Mouse (Mus musculus): ENCODE measurements around the gene Clec3b.

Clec3b gene

DNA sequence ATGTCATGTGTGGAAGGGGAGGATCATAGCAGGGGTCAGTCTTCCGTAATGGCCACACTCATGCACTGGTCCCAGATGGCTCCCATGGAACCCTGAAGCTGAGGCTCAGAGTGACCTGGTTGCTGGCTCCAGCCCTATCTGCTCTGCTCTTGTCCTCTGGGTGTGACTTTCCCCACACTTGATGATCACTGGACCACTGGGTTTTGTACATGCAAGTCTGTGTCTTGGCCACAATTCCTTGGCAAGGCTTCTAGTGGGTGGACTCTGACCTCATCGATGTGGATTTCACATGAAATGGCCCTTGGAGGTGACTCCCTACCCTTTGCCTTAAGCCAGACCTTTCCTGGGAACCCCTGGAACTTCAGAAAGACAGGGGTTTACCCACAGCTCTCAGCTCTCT is 2.4 kb downstream of the Clec3b start:
- no peak for DNase-seq (ENCODE audit: low spot score in 2 of 2)

DNA sequence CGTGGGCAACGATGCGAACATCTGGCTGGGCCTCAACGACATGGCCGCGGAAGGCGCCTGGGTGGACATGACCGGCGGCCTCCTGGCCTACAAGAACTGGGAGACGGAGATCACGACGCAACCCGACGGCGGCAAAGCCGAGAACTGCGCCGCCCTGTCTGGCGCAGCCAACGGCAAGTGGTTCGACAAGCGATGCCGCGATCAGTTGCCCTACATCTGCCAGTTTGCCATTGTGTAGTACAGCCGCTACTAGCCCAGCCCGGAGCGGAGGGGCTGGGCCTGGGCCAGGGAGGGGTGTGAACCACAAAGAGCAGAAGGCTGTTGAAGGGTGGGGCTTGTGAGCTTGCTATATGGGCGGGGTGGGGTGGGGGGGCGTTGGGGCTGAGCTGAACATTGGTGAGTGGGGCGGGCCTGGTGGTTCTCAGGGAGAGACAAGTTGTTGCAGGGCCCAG is 6.2 kb downstream of the Clec3b start:
- DNase-seq (ENCODE audit: low spot score in 2 of 2), result peak; percentile 38 to 59

DNA sequence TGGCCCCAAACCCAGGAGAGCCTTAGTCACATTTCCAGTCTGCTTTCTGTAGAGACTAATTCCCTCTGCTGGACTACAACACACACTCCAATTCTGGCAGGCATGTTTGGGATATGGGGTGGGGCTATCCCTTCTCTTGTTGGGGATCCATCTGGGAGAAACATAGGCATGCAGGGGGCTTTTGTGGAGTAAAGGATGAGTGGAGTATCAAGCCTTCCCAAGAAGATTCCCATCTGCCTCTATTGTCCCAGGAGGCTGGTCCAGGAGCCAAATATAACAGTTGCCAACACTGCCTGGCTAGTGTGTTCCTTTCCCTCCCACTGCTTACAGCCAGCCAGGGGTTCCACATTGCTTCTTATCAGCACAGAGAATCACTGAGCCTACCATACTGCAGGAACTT is 7.0 kb downstream of the Clec3b start:
- DNase-seq (ENCODE audit: low spot score in 2 of 2), result peak in 1 of 2 experiments; percentile 12

DNA sequence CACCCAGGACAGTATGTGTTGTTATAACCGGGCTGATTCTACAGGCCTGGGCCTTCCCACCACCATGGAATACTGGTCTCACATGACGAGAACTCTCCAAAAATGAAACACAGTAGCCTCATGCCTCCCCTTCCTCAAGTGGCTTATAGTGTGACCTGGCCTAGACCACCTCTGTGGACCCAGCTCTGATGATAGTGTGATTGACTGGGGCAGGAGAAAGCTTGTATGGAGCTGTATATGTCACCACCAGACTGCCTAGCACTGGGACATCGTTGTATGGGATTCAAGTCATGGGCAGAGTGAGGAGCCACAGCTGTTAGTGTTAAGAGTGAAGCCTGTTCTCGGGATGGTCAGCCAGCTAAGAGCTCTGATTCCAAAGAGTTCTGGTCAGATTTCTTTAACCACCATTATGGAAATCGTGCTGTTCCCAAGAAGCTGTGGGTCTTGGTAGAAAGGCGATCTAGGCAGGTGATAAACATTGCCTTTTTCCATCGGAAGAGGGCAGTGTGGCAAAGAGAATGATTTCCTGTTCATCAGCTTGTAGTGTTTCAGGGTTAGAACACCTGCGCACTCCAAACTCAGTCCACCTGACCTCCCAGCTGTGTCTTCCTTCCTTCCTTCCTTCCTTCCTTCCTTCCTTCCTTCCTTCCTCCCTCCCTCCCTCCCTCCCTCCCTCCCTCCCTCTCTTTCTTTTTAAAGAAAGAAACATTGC is 7.5 kb downstream of the Clec3b start:
- DNase-seq (ENCODE audit: low spot score in 2 of 2), result peak in 1 of 2 experiments; percentile 16

DNA sequence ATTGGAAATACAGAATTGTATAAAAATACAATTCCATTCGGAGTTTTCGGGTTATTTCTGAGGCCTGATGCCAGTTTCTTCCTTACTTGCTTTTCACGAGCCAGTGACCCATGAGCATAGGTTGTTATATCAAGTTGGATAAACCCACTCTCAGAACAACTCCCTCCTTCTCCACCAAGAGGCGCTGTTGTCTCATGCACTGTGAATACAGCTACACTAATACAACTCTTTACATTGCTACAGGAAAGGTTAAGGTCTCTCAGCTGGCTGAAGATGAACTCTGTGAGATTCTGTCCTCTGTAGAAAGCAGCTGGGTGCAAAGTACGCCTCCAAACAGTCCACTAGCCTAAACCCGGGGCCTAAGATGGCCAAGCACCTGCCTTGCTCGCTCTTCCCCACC is 8.6 kb downstream of the Clec3b start:
- DNase-seq (ENCODE audit: low spot score in 2 of 2), result peak; percentile 49 to 68

DNA sequence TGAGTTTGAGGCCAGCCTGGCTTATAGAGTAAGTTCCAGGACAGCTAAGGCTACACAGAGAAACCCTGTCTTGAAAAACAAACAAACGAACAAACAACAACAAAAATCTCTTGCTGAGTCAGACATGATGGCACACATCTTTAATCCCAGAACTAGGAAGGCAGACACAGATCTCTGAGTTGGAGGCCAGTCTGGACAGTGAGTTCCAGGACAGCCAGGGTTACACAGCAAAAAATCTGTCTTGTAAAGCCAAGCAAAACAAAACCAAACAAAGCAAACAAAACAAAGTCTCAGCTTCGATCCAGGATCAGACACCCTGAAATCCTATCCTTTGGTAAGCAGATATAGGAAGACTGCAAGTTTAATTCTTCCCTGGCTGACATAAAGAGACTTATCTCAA is 11.0 kb downstream of the Clec3b start:
- no peak for DNase-seq (ENCODE audit: low spot score in 2 of 2)

DNA sequence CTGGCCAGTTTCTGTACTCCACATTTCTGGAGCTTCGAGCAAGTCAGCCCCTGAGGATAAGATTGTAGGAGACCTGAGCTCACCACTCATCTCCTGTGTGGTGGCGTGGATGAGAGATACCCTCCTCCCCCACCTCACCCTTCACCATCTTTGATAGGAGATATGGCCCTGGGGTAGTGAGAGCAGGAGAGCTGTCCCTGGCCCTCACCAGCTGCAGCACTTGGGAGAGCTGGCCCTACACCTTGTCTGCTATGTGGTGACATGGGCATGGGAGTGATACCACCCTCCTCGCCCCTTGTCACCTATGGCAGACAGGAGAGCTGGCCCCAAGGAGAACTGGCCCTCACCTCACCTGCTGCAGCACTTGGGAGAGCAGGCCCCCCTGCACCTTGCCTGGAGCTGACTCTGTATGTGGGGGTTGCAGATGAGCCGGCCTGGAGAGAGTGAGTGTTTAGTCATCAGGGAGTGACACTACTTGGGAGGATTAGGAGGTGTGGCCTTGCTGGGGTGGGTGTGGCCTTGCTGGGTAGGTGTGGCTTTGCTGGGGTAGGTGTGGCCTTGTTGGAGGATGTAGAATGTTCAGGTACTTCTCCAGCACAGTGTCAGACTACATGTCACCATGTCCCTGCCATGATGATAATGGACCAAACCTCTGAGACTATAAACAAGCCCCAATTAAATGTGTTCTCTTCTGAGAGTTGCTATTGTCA is 12.4 kb downstream of the Clec3b start:
- DNase-seq (ENCODE audit: low spot score in 2 of 2), result no peak

DNA sequence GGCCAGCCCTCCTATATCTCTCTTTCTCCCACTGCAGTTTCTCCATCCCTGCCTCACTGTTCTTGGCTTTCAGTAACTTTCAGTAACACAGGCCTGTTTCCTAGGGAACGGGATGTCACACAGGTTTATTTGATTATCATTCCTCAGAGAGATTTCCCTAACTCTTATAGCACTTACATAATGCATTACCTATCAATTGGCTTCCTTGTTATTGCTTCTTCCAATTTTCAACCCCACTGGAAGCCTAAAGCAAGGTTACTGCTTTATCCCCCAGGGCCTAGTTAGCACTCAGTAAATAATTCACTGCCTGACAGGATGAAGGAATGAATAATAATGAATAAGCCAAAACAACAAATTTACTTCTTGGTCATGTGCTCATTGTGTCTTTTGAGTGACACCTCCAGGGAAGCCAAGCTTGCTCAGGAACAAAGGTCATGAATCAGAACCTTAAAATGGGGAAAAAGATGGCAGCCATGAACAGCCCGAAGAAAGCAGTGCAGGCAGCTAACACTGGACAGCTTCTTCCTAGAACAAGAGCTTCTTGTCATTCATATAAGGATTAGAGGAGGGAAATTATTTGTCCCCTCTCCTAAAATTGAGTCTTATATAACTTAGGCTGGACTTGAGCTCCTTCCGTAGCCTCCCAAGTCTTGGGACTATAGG is 15.2 kb downstream of the Clec3b start:
- DNase-seq (ENCODE audit: low spot score in 2 of 2), result no peak

DNA sequence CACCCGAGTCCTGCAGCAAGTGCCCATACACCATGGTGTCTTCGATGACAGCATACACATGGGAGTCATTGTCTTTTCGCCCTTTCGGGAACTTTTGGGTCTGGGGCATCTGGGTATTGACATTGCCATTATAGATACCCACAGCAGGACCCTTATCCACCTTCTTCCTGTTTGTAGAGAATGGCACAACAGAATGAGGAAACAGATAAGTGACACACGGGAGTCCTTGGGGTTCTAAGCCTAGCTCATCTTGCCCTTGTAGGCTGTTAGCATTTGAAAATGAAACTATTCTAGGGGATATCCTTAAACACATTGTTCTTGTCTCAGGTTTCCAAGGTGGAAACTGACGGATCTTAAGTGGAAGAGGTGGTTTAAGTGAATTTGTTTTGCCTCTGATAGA is 23.0 kb downstream of the Clec3b start:
- no peak for DNase-seq (ENCODE audit: low spot score in 2 of 2)

DNA sequence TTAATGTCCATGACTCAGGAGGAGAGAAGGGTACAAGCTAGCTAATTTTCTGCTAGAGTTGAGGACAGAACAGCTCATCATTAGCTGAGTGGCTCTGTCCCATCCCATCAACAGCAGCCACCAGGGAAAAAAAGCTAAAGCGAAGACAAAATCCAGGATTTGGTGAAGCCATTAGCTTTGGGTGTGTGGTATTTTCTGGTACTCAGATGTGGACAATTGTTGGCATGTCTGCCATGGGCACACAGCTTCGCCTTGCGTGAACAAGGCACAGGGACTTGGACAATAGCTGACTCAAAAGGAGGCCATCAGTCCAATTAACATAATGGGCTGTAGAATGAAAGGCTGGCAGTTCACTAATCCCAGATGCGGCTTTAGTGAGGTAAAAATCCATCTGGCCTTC is 23.6 kb downstream of the Clec3b start:
- DNase-seq (ENCODE audit: low spot score in 2 of 2), result no peak

DNA sequence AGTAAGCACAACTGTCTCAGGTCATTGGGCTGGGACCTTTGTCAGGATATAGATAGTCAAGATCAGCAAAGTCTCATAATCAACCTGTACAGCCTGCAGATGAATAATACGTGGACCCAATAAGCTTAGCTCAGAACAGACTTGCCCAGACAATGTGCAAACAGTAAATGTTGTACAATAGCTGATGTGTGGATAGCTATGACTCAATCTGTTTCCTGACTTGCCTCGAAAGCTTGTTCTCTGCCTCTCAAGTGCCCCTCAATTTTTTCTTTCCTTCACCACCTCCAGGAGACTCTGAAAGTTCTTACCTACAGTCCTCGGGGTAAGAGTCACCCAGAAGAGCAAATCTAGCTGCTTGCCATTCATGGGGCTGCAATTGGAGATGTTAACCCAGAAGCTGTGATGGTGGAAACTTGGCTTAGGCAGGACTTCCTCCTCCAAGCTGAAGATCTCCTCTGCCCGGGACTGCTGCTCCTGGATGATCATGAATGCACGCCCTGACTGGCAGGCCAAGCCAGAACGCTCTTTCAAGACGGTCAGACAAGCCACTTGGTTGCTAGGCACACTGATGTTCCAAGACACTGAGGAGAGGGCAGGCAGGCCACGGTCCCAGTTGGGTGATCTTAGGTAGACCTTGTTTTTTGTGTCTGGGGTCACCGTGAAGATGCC is 26.8 kb downstream of the Clec3b start:
- no peak for DNase-seq (ENCODE audit: low spot score in 2 of 2)

DNA sequence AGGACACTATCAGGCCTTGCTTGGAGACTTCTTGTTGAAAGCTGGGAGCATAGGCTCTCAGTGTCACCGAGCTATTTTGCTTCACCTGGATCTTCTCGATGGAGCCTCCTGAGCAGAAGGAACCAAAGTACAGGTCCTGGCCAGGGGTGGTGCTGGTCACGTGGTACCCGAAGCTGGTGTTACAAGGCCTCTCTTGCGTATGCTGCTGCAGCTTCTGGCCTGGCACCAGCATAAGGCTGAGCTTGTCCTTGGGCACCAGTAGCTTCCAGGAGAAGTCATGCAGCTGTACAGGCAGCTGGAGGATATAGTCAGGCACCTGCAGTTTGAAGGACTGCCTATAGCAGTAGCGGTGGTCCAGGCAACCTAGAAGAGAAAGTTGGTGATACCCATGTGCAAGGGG is 29.3 kb downstream of the Clec3b start:
- no peak for DNase-seq (ENCODE audit: low spot score in 2 of 2)

DNA sequence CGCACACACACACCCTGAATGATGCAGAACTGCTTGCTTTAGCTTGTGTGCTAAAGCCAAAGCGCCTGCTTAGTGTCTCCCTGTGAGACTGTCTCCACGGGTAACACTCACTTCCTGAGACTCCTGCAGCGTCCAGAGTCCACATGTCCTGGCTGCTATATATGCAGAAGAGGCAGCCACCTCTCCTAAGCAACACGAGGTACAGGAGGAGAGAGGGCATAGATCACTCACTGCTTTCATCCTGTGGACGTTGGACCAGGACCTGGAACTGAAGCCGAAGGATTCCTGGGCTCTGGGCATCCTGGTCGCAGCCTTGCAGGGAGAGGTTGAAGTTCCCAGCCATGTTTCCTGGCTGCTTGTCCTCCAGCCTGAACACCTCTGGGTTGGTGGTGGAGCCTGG is 32.5 kb downstream of the Clec3b start:
- no peak for DNase-seq (ENCODE audit: low spot score in 2 of 2)

DNA sequence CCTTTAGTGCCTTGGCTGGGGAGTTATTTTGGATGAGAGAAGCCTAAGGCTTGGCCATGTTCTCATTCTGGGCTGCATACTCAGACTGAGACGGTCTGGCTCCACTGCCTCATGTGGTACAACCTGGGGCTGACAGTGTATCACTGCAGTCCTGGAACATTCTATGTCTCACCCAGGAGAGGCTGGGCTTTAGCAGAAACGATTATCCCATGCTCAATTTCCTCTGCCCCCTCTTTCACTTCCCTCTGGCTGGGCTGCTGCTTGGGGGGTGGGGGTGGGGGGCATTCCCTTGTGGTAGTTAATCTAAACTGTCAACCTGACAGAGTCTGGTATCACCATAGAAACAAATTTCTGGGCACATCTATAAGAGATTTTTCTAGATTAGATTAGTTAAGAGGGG is 34.8 kb downstream of the Clec3b start:
- DNase-seq (ENCODE audit: low spot score in 2 of 2), result no peak

DNA sequence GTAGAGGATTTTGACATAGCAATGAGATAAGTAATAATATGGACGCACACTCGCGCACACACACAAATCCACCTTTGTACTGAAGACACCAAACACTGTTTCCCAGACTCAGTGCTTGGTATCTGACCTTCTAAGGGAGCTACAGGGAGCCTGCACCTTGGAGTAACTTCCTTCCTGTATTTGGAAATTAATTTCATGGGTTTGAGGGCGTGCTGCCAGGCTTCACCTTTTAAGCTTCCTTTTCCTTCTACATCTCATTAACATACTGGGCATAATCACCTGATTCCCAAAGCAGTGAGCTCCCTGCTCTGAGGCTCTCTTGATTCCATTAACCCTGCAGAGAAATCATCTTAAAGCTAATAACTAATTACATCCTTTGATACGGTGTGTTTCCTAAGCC is 35.4 kb downstream of the Clec3b start:
- no peak for DNase-seq (ENCODE audit: low spot score in 2 of 2)

DNA sequence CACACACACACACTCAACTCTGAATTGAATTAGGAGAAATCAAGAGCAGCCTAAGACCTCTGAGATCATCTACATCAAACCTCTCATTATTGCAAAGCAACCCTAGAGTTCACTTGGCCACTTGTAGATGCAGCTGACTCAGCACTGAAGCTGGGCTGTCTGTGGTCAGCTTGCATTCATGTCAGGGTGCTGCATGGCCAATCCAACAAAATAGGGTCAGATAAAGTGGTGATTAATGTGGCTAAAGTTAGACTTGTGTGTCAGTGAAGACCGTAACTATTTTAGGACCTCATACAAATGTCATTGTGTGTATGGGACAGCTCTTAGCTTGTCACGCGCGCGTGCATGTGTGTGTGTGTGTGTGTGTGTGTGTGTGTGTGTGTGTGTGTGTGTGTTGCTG is 36.8 kb downstream of the Clec3b start:
- DNase-seq (ENCODE audit: low spot score in 2 of 2), result no peak

DNA sequence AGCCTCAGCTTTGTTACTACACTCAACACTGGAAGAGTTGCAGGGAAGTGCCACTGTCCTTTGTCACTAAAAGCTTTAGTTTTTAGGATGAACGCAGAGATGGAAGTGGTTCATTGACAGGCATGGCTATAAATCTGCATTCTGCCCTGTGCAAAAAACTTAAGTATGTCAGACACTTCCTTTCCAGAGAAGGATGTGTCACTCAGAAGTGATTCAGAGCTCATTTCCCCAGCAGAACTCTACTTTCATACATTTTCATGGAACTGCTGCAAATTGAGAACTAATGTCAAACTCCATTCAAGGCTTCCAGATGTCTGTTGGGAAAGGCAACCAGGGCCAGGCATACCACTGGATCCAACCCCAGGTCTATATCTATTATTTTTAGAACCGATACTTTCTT is 37.5 kb downstream of the Clec3b start:
- DNase-seq (ENCODE audit: low spot score in 2 of 2), result no peak

DNA sequence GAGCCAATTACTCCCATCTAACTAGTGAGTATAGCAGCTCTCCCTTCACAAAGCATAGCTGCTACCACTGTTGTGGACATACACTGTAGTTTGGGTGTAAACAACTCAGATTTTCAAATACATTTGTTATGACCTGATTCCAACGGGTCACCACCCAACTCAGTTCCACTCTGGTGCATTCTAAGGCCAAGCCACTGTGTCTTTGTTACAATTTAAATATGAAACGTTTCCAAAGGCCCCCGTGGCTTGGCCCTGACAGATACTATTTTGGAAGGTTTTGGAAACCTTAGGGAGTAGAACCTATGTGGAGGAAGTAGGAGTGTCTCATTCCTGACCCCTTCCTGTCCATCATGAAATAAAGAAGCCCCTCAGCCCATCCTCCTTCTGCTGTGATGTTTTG is 49.4 kb downstream of the Clec3b start:
- no peak for DNase-seq (ENCODE audit: low spot score in 2 of 2)

DNA sequence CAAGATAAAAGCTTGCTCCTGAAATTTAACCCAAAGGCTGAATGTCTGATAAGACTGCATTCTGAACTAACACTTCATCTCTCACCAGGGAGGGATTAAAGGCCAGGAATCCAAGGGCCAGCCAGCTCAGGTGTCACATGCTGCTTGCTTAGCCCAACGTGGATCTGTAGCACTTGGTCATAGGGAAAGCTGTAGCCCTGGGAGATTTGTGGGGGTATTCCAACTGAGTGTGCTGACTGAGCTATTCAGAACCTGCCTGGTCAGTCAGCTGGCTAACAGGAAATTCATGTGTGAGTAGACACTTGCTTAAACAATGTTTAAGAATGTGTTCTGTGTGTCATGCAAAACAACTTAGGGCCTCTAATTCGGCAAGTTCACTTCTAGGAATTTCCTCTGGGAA is 55.8 kb downstream of the Clec3b start:
- no peak for DNase-seq (ENCODE audit: low spot score in 2 of 2)

DNA sequence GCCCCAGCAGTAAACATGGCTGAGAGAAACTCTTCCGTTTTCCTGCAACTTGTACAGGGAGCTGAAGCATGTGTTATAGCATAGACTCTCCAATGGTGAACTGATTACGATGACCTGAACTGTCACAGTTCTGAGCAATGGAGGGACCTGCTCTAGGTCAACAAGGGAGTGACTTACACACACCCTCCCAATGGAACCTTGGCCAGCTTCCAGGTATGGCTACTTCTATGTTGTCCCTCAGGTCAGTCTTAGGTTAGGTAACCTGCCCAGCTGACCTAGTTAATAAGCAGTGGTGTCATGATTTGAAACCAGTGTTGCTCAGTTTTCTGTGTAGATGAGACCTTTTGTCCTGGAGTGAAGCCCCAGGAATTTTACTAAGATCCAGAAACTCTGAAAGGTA is 56.2 kb downstream of the Clec3b start:
- no peak for DNase-seq (ENCODE audit: low spot score in 2 of 2)

Measured in cerebellum, postnatal 4 days (tissue).